Mouse (Mus musculus): ENCODE data around the gene Frmd5. TPM values are rescaled to one million over a fixed set of nuclear protein-coding genes. Genes with fewer than 3 reads are reported as not detected.

The Frmd5 gene
- polyA plus RNA-seq, 1 experiment, result 0.45 TPM

DNA sequence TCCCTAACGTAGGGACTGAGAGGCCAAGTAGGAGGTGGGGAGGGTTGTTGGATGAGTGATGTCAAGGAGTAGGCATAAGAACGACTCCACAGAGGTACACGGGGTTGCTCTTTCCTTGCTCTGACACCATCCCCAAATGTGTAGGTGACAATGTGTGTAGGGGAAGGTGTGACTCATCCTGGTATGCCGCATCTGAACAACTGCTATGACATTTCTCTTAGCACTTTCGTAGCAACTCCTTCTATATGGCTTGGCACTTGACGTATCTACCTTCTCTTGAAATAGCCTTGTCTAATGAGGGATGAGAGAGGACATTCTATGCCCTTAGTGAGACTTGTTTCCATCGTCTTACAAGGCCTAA is 191.7 kb downstream of the Frmd5 start:
- whole genome bisulfite sequencing, result 83% methylated on average over 7 of the region's 7 CpGs

GRCm38 (mm10) chr2:121614483-121615198 is 192.2 kb downstream of the Frmd5 start:
- TF ChIP-seq CTCF (conservative IDR thresholded peaks at IDR 0.05; ENCODE audit: insufficient read depth, insufficient read length, low read depth, low read length) (no peak), POLR2A (IDR thresholded peaks at IDR 0.05; ENCODE audit: low read depth, low read length) (no peak)
- no peak for DNase-seq

More for the DNA sequence above, 191.7 kb downstream of the Frmd5 start:
- Histone ChIP-seq H3K27ac (ENCODE audit: insufficient read depth, low read depth, low read length) (no peak overlapping the region), H3K4me1 (ENCODE audit: control insufficient read depth, insufficient read depth, low read length) (no peaks in the 10 kb centered on the region), H3K36me3 (ENCODE audit: control insufficient read depth, insufficient read depth, low read length) (no peaks in the 10 kb centered on the region), H3K4me3 (ENCODE audit: insufficient read depth, low read depth, low read length) (no peak overlapping the region), H3K27me3 (replicated peaks; ENCODE audit: control insufficient read depth, insufficient read depth, low read length) (no peaks in the 10 kb centered on the region)
- TF ChIP-seq POLR2A (IDR thresholded peaks at IDR 0.05; ENCODE audit: low read depth, low read length) (no peak), CTCF (conservative IDR thresholded peaks at IDR 0.05; ENCODE audit: insufficient read depth, insufficient read length, low read depth, low read length) (no peak)
- DNase-seq, result no peak

DNA sequence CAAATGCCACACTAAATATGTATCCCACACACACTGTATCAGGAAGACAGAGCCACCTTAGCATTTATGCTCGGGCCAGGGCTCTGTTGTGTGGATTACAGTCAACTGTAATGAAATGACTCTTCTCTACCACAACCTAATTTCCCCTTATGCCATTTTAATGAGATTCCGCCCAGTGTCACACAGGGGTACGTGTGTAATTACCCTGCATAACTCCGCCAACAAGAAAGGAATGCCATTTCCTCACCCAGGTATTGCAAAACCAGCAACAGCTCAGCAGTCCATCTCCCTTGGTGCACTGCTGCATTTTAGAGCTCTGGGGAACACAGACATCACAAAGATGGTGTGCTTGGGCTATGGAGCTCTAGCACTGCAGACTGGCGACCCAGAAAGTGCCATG is 194.8 kb downstream of the Frmd5 start:
- H3K4me1 ChIP-seq (ENCODE audit: control insufficient read depth, insufficient read depth, low read length), result no peaks in the 10 kb centered on the region
- TF ChIP-seq CTCF (conservative IDR thresholded peaks at IDR 0.05; ENCODE audit: insufficient read depth, insufficient read length, low read depth, low read length), result no peak
- TF ChIP-seq POLR2A (IDR thresholded peaks at IDR 0.05; ENCODE audit: low read depth, low read length), result no peak
- no peak overlapping the region for H3K4me3 ChIP-seq (ENCODE audit: insufficient read depth, low read depth, low read length)
- H3K27me3 ChIP-seq (replicated peaks; ENCODE audit: control insufficient read depth, insufficient read depth, low read length), result no peaks in the 10 kb centered on the region
- no peak overlapping the region for H3K27ac ChIP-seq (ENCODE audit: insufficient read depth, low read depth, low read length)
- no peaks in the 10 kb centered on the region for H3K36me3 ChIP-seq (ENCODE audit: control insufficient read depth, insufficient read depth, low read length)
- WGBS, result 52% methylated on average over 5 of the region's 5 CpGs
- DNase-seq, result no peak

More at GRCm38 (mm10) chr2:121614483-121615198, 192.2 kb downstream of the Frmd5 start:
- no peaks in the 10 kb centered on the region for H3K27me3 ChIP-seq (replicated peaks; ENCODE audit: control insufficient read depth, insufficient read depth, low read length)
- no peak overlapping the region for H3K4me3 ChIP-seq (ENCODE audit: insufficient read depth, low read depth, low read length)
- no peaks in the 10 kb centered on the region for H3K36me3 ChIP-seq (ENCODE audit: control insufficient read depth, insufficient read depth, low read length)
- H3K27ac ChIP-seq (ENCODE audit: insufficient read depth, low read depth, low read length), result no peak overlapping the region
- no peaks in the 10 kb centered on the region for H3K4me1 ChIP-seq (ENCODE audit: control insufficient read depth, insufficient read depth, low read length)
- WGBS, result 80% methylated on average over 9 of the region's 9 CpGs

DNA sequence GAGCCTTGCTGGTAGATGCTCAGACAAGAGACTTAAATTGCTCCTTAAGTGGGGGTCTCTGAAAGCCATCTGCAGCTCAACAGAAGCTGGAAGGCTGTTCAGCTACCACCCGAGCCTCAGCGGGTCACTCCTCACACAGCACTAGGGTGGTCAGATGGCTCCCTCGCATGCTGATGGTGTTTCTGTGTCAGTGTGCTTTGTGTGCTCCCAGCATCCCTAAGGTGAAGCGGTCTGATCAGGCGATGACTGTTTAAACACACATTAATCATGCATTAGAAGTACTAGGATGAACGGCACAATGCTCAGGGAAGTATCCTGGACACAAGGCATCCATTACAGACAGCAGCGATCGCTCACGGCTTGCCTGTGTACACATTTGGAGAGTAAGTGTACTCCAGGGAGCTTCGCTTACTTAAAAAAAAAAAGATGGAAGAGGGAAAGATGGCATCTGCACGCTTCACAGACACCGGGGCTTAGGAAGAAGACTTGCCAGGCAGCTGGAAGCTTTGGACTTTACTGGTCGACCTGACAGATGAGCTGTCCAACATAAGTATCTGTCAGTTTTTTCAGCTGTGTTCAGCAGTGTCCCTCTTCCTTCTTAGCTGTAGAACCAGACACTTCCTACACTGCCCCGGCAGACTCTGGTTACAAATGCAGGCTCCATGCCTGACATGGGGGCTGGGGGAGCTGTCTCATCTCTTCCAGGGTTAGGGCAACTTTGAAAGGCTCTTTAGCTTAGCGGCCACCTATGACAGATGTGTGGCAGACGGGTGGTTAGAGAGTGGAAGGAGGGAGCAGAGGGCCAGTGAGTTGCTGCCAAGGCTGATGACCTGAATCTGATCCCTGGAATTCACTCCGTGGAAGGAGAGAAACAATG is 196.6 kb downstream of the Frmd5 start:
- Histone ChIP-seq H3K27me3 (replicated peaks; ENCODE audit: control insufficient read depth, insufficient read depth, low read length) (no peaks in the 10 kb centered on the region), H3K27ac (ENCODE audit: insufficient read depth, low read depth, low read length) (no peak overlapping the region), H3K4me1 (ENCODE audit: control insufficient read depth, insufficient read depth, low read length) (no peaks in the 10 kb centered on the region), H3K4me3 (ENCODE audit: insufficient read depth, low read depth, low read length) (no peak overlapping the region), H3K36me3 (ENCODE audit: control insufficient read depth, insufficient read depth, low read length) (no peaks in the 10 kb centered on the region)
- TF ChIP-seq CTCF (conservative IDR thresholded peaks at IDR 0.05; ENCODE audit: insufficient read depth, insufficient read length, low read depth, low read length) (no peak), POLR2A (IDR thresholded peaks at IDR 0.05; ENCODE audit: low read depth, low read length) (no peak)
- WGBS, result 24% methylated on average over 17 of the region's 17 CpGs
- no peak for DNase-seq

- H3K27me3 ChIP-seq (replicated peaks; ENCODE audit: control insufficient read depth, insufficient read depth, low read length), result no peaks in the 10 kb centered on the region
- H3K27ac ChIP-seq (ENCODE audit: insufficient read depth, low read depth, low read length), result no peak overlapping the region
- WGBS, result 73% methylated on average over 11 of the region's 11 CpGs
- DNase-seq, result no peak
- no peaks in the 10 kb centered on the region for H3K4me1 ChIP-seq (ENCODE audit: control insufficient read depth, insufficient read depth, low read length)
- TF ChIP-seq POLR2A (IDR thresholded peaks at IDR 0.05; ENCODE audit: low read depth, low read length) (no peak), CTCF (conservative IDR thresholded peaks at IDR 0.05; ENCODE audit: insufficient read depth, insufficient read length, low read depth, low read length) (no peak)
- no peaks in the 10 kb centered on the region for H3K36me3 ChIP-seq (ENCODE audit: control insufficient read depth, insufficient read depth, low read length)
- H3K4me3 ChIP-seq (ENCODE audit: insufficient read depth, low read depth, low read length), result no peak overlapping the region
Measured at GRCm38 (mm10) chr2:121609141-121609724, 197.7 kb downstream of the Frmd5 start.

DNA sequence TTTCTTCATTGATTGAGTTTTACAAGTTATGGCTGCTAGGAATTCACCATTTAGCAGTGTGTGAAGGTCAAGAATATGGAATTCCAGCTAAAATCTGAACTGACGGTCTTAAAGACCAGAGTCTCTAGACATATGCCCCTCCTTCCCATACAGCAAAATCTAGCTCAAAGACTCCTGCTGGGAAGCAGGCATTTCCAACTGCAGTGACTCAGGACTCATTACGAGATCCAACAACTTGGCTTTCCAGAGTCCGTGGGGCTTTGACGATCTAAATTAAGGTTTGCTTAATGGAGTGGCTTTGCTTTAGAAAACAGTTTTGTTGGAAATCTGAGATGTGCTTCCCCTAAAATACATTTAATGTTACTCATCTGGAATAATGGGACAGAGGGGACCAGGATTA is 204.5 kb downstream of the Frmd5 start:
- no peak for DNase-seq
- 52% methylated on average over 4 of the region's 4 CpGs for WGBS

DNA sequence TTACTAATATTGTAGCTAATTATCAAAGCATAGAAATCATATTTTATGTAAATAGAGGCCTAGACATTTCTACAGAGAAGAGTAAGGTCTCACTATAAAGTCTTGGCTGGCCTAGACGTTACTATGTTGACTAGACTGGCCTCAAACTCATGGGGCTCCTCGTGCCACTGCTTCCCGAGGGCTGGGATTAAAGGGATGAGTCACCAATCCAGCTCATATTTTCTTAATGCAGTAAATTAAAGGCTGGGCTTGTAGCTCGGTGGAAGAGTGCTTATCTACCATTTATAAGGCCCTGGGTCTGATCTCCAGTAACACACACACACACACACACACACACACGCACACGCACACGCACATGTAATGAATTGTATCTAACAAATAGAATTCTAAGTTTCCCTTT is 205.3 kb downstream of the Frmd5 start:
- WGBS, result 73% methylated on average over 7 of the region's 7 CpGs
- Histone ChIP-seq H3K27ac (ENCODE audit: insufficient read depth, low read depth, low read length) (no peak overlapping the region), H3K27me3 (replicated peaks; ENCODE audit: control insufficient read depth, insufficient read depth, low read length) (no peaks in the 10 kb centered on the region), H3K4me1 (ENCODE audit: control insufficient read depth, insufficient read depth, low read length) (no peaks in the 10 kb centered on the region), H3K4me3 (ENCODE audit: insufficient read depth, low read depth, low read length) (no peak overlapping the region), H3K36me3 (ENCODE audit: control insufficient read depth, insufficient read depth, low read length) (no peaks in the 10 kb centered on the region)
- TF ChIP-seq POLR2A (IDR thresholded peaks at IDR 0.05; ENCODE audit: low read depth, low read length) (no peak), CTCF (conservative IDR thresholded peaks at IDR 0.05; ENCODE audit: insufficient read depth, insufficient read length, low read depth, low read length) (no peak)
- DNase-seq, result no peak

More for the DNA sequence above, 204.5 kb downstream of the Frmd5 start:
- H3K36me3 ChIP-seq (ENCODE audit: control insufficient read depth, insufficient read depth, low read length), result no peaks in the 10 kb centered on the region
- no peaks in the 10 kb centered on the region for H3K27me3 ChIP-seq (replicated peaks; ENCODE audit: control insufficient read depth, insufficient read depth, low read length)
- no peak overlapping the region for H3K27ac ChIP-seq (ENCODE audit: insufficient read depth, low read depth, low read length)
- H3K4me1 ChIP-seq (ENCODE audit: control insufficient read depth, insufficient read depth, low read length), result no peaks in the 10 kb centered on the region
- no peak overlapping the region for H3K4me3 ChIP-seq (ENCODE audit: insufficient read depth, low read depth, low read length)
- TF ChIP-seq POLR2A (IDR thresholded peaks at IDR 0.05; ENCODE audit: low read depth, low read length) (no peak), CTCF (conservative IDR thresholded peaks at IDR 0.05; ENCODE audit: insufficient read depth, insufficient read length, low read depth, low read length) (no peak)
